In genomic region chr1:86048744-86049143, GRCm38 (mm10) we compare ENCODE assay signal across 28 mouse cellular contexts. TPM values are rescaled to one million over a fixed set of nuclear protein-coding genes. Genes with fewer than 3 reads are reported as not detected.
DNase-seq lines count a peak whose midpoint lies in the region; ATAC-seq and TF ChIP-seq lines count a peak whose summit lies in the region.
"Had no signal": no experiment of that assay in that cellular context is flagged by ENCODE, and none has a peak within 500 bp of the region (broad histone marks: within the 10 kb centered on the region; RNA-seq: fewer than 3 reads in every experiment).

No protein-coding gene starts in this region.

- H3K4me3 ChIP-seq in layer of hippocampus, adult 2 months, result no peak overlapping the region
- H3K4me3 ChIP-seq in liver, embryonic 13.5 days (replicated peaks), result no peak overlapping the region
- H3K4me3 ChIP-seq in liver, postnatal 0 days (ENCODE audit: low read depth, low read length), result no peak overlapping the region
- no peak overlapping the region for H3K4me3 ChIP-seq in lung, embryonic 15.5 days
- H3K4me3 ChIP-seq in lung, postnatal 0 days (ENCODE audit: low read depth, low read length), result no peak overlapping the region
- H3K4me3 ChIP-seq: embryonic facial prominence, embryonic 10.5 days; embryonic facial prominence, embryonic 12.5 days; forebrain, embryonic 13.5 days had no signal

- H3K9ac ChIP-seq in liver, embryonic 13.5 days, result no peak overlapping the region
- H3K9ac ChIP-seq in liver, postnatal 0 days (replicated peaks), result no peak overlapping the region
- no peak overlapping the region for H3K9ac ChIP-seq in lung, embryonic 15.5 days
- no peak overlapping the region for H3K9ac ChIP-seq in lung, postnatal 0 days (replicated peaks; ENCODE audit: low read depth)
- H3K9ac ChIP-seq: embryonic facial prominence, embryonic 12.5 days; forebrain, embryonic 13.5 days had no signal

- peak overlapping the region; percentile 10; the same call in 1 of the 2 replicates for H3K4me2 ChIP-seq in liver, embryonic 13.5 days
- H3K4me2 ChIP-seq in liver, postnatal 0 days (ENCODE audit: low read depth, low read length), result no peak overlapping the region
- no peak overlapping the region for H3K4me2 ChIP-seq in lung, embryonic 15.5 days
- H3K4me2 ChIP-seq in lung, postnatal 0 days (replicated peaks; ENCODE audit: low read depth, low read length), result no peak overlapping the region
- H3K4me2 ChIP-seq: embryonic facial prominence, embryonic 12.5 days; forebrain, embryonic 13.5 days had no signal

- DNase-seq in layer of hippocampus, adult 2 months (ENCODE audit: low spot score in 2 of 2), result no peak
- DNase-seq in layer of hippocampus, postnatal 25 days (ENCODE audit: extremely low spot score in 1 of 2, low spot score in 1 of 2), result no peak
- no peak for DNase-seq in liver, embryonic 13.5 days
- DNase-seq in liver, postnatal 0 days, result no peak
- no peak for DNase-seq in lung, postnatal 10 days
- DNase-seq in lung, postnatal 0 days (ENCODE audit: low spot score), result no peak
- no peak for DNase-seq in lung, postnatal 36 days
- DNase-seq: adrenal gland, adult 8-10 months; adrenal gland, postnatal 14 days; adrenal gland, postnatal 36 days; B cell, adult 2 months; cerebellum, adult 11-12 months; cerebellum, adult 2 months; cerebellum, adult 9-10 months; cerebellum, postnatal 10 days; cerebellum, postnatal 25 days had no signal

- ATAC-seq in liver, embryonic 13.5 days (ENCODE audit: low read depth), result no peak
- ATAC-seq in liver, postnatal 0 days, result no peak
- peak; percentile 37; the same call in 1 of the 2 replicates for ATAC-seq in lung, embryonic 15.5 days (ENCODE audit: borderline replicate concordance, extremely low read depth, low FRiP score, low TSS enrichment)
- peak; percentile 60 for ATAC-seq in lung, postnatal 0 days
- ATAC-seq: activated CD4-positive, CD25-positive, alpha-beta regulatory T cell, adult 4 months; CD4-positive, CD25-positive, alpha-beta regulatory T cell, adult 4 months; forebrain, embryonic 13.5 days; Patski had no signal

- no peak for TF ChIP-seq EP300 in liver, postnatal 0 days (IDR thresholded peaks at IDR 0.05; ENCODE audit: low read depth)
- TF ChIP-seq EP300 in lung, postnatal 0 days (IDR thresholded peaks at IDR 0.05), result no peak

- peaks cover 4% of the 10 kb centered on the region for H3K36me3 ChIP-seq in liver, embryonic 13.5 days
- H3K36me3 ChIP-seq in liver, postnatal 0 days (replicated peaks; ENCODE audit: insufficient read depth, low read length), result no peaks in the 10 kb centered on the region
- no peaks in the 10 kb centered on the region for H3K36me3 ChIP-seq in lung, embryonic 15.5 days
- no peaks in the 10 kb centered on the region for H3K36me3 ChIP-seq in lung, postnatal 0 days (ENCODE audit: insufficient read depth, low read length)
- H3K36me3 ChIP-seq: embryonic facial prominence, embryonic 10.5 days; embryonic facial prominence, embryonic 12.5 days; G1E had no signal

- no peaks in the 10 kb centered on the region for H3K4me1 ChIP-seq in liver, embryonic 13.5 days (replicated peaks)
- H3K4me1 ChIP-seq in liver, postnatal 0 days (ENCODE audit: insufficient read depth), result peaks cover 7% of the 10 kb centered on the region
- H3K4me1 ChIP-seq in lung, embryonic 15.5 days, result peaks cover 20% of the 10 kb centered on the region
- peaks cover 9% of the 10 kb centered on the region; the same call in 1 of the 2 replicates for H3K4me1 ChIP-seq in lung, postnatal 0 days (ENCODE audit: insufficient read depth, low read depth, low read length)

- H3K27ac ChIP-seq in layer of hippocampus, adult 2 months, result peak overlapping the region; percentile 20; the same call in 1 of the 2 replicates
- no peak overlapping the region for H3K27ac ChIP-seq in liver, embryonic 13.5 days
- H3K27ac ChIP-seq in liver, postnatal 0 days (ENCODE audit: low read depth), result no peak overlapping the region
- H3K27ac ChIP-seq in lung, embryonic 15.5 days, result peak overlapping the region; percentile 37; the same call in 1 of the 2 replicates
- H3K27ac ChIP-seq in lung, postnatal 0 days (ENCODE audit: low read length), result no peak overlapping the region
- H3K27ac ChIP-seq: embryonic facial prominence, embryonic 10.5 days; embryonic facial prominence, embryonic 12.5 days; forebrain, embryonic 13.5 days had no signal

- peaks cover 56% of the 10 kb centered on the region for H3K27me3 ChIP-seq in liver, embryonic 13.5 days
- H3K27me3 ChIP-seq in liver, postnatal 0 days (ENCODE audit: insufficient read depth, low read length), result peaks cover 36% of the 10 kb centered on the region
- H3K27me3 ChIP-seq in lung, embryonic 15.5 days, result peaks cover 54% of the 10 kb centered on the region
- H3K27me3 ChIP-seq in lung, postnatal 0 days (replicated peaks; ENCODE audit: insufficient read depth, low read length), result peaks cover 19% of the 10 kb centered on the region

- H3K9me3 ChIP-seq in liver, embryonic 13.5 days (replicated peaks), result no peaks in the 10 kb centered on the region
- no peaks in the 10 kb centered on the region for H3K9me3 ChIP-seq in liver, postnatal 0 days (ENCODE audit: low read length)
- H3K9me3 ChIP-seq in lung, embryonic 15.5 days, result no peaks in the 10 kb centered on the region
- H3K9me3 ChIP-seq in lung, postnatal 0 days (ENCODE audit: low read length), result no peaks in the 10 kb centered on the region
- H3K9me3 ChIP-seq: embryonic facial prominence, embryonic 10.5 days; embryonic facial prominence, embryonic 12.5 days; forebrain, embryonic 13.5 days had no signal

- 48% methylated on average over 3 of the region's 3 CpGs for WGBS in liver, embryonic 13.5 days (ENCODE audit: insufficient replicate concordance)
- WGBS in liver, postnatal 0 days (ENCODE audit: insufficient replicate concordance), result 77% methylated on average over 3 of the region's 3 CpGs
- WGBS in lung, embryonic 15.5 days, result 57% methylated on average over 3 of the region's 3 CpGs
- WGBS in lung, postnatal 0 days, result 60% methylated on average over 3 of the region's 3 CpGs

- no peak for TF ChIP-seq CTCF in layer of hippocampus, adult 2 months (conservative IDR thresholded peaks at IDR 0.05)
- no peak for TF ChIP-seq CTCF in liver, postnatal 0 days (IDR thresholded peaks at IDR 0.05; ENCODE audit: low read depth)
- TF ChIP-seq CTCF in lung, postnatal 0 days (IDR thresholded peaks at IDR 0.05), result no peak

RNA-seq across cellular contexts. Expression of gene 2810459M11Rik, which starts 3.1 kb away (rescaled TPM):
- 10 to 100 TPM in 1 of 2 experiments, 1 to 10 TPM in 1; 9.8 to 11.9 TPM for total RNA-seq in layer of hippocampus, adult 2 months (2021)
- total RNA-seq in layer of hippocampus, postnatal 25 days (2021), result 10 to 100 TPM; 10.2 to 14.4 TPM
- polyA plus RNA-seq in liver, embryonic 13.5 days (2015; fragmentation: Nextera tagmentation; extraction: Ambion mirVana), result 16.0 and 17.4 TPM in 2 replicates
- 30.8 and 38.3 TPM in 2 replicates for polyA plus RNA-seq in liver, postnatal 0 days (2015; fragmentation: Nextera tagmentation; extraction: Ambion mirVana)
- polyA plus RNA-seq in lung, embryonic 15.5 days (2015; fragmentation: Nextera tagmentation; extraction: Ambion mirVana), result 1.2 TPM in 2 replicates
- 0.24 and 0.41 TPM in 2 replicates for polyA plus RNA-seq in lung, postnatal 0 days (2015; fragmentation: Nextera tagmentation; extraction: Ambion mirVana)
- total RNA-seq: CH12.LX had no signal
- polyA plus RNA-seq: CD4-positive, CD25-positive, alpha-beta regulatory T cell, adult 4 months; G1E; Patski had no signal

RNA-seq across cellular contexts. Expression of gene Psmd1, which starts 15.4 kb away (rescaled TPM):
- 100 to 1,000 TPM; 105 to 111 TPM for total RNA-seq in layer of hippocampus, adult 2 months (2021)
- 100 to 1,000 TPM in 1 of 2 experiments, 10 to 100 TPM in 1; 97.9 to 109 TPM for total RNA-seq in layer of hippocampus, postnatal 25 days (2021)
- polyA plus RNA-seq in liver, embryonic 13.5 days (2015; fragmentation: Nextera tagmentation; extraction: Ambion mirVana), result 134 and 155 TPM in 2 replicates
- polyA plus RNA-seq in liver, postnatal 0 days (2015; fragmentation: Nextera tagmentation; extraction: Ambion mirVana), result 60.0 and 68.1 TPM in 2 replicates
- 172 and 176 TPM in 2 replicates for polyA plus RNA-seq in lung, embryonic 15.5 days (2015; fragmentation: Nextera tagmentation; extraction: Ambion mirVana)
- 85.1 and 86.2 TPM in 2 replicates for polyA plus RNA-seq in lung, postnatal 0 days (2015; fragmentation: Nextera tagmentation; extraction: Ambion mirVana)

RNA-seq across cellular contexts. Expression of gene Spata3, which starts 32.1 kb away (rescaled TPM):
- total RNA-seq in layer of hippocampus, adult 2 months (2021), result 1 to 10 TPM; 1.2 TPM
- 1 to 10 TPM; 1.0 to 1.2 TPM for total RNA-seq in layer of hippocampus, postnatal 25 days (2021)
- 0.13 TPM in 2 replicates for polyA plus RNA-seq in liver, embryonic 13.5 days (2015; fragmentation: Nextera tagmentation; extraction: Ambion mirVana)
- 0.09 TPM in 2 replicates for polyA plus RNA-seq in liver, postnatal 0 days (2015; fragmentation: Nextera tagmentation; extraction: Ambion mirVana)
- not detected in 2 replicates for polyA plus RNA-seq in lung, embryonic 15.5 days (2015; fragmentation: Nextera tagmentation; extraction: Ambion mirVana)
- polyA plus RNA-seq in lung, postnatal 0 days (2015; fragmentation: Nextera tagmentation; extraction: Ambion mirVana), result not detected in 2 replicates
- total RNA-seq: adrenal gland, adult 18-20 months; adrenal gland, adult 8-10 months; adrenal gland, postnatal 14 days; adrenal gland, postnatal 36 days; CH12.LX; G1E had no signal
- polyA plus RNA-seq: CD4-positive, CD25-positive, alpha-beta regulatory T cell, adult 4 months; embryonic facial prominence, embryonic 10.5 days; embryonic facial prominence, embryonic 12.5 days; embryonic facial prominence, embryonic 14.5 days; forebrain, embryonic 11.5 days; forebrain, embryonic 13.5 days; G1E; Patski had no signal

Comparison
In these comparisons a context has a peak if more than half of its experiments do, and no peak if none do; other contexts are left out.
1. H3K27ac ChIP-seq: peak in layer of hippocampus, adult 2 months (single experiment) and lung, embryonic 15.5 days (single experiment); none in liver, embryonic 13.5 days (single experiment), liver, postnatal 0 days (single experiment) and lung, postnatal 0 days (single experiment).
2. ATAC-seq: peak in lung, embryonic 15.5 days (single experiment) and lung, postnatal 0 days (single experiment); none in liver, embryonic 13.5 days (single experiment) and liver, postnatal 0 days (single experiment).